Mouse (Mus musculus) heart, postnatal 25 days (tissue): Measurements from ENCODE around the gene Tedc2. TPM values are rescaled to one million over a fixed set of nuclear protein-coding genes. Genes with fewer than 3 reads are reported as not detected.
A peak's percentile ranks its signal among the peaks of the same experiment; 100 is the strongest.

Experiments used
- microRNA-seq: library from miRNA; unstranded; fragments of <30 nt; microRNA quantifications from one replicate; pipeline ENCODE4 v1.2.0, GENCODE M21; 2022
- total RNA-seq, 2 experiments: library from RNA; stranded (reverse); gene quantifications; 2 replicates each; pipeline ENCODE4 v1.2.3; 2021

Gene Tedc2
- total RNA-seq, 2 experiments from 2014 or later = 1.7 to 2.2 TPM

Small RNA genes within 50 kb of the gene (microRNA-seq; reads per million reads assigned to microRNA genes)
- gene Mir5134 = 5.6 reads per million, percentile 16 among the genes with 10 or more reads in this experiment
- 1.1 reads per million for gene Mir6965

Other genes with a start within 250 kb of the Tedc2 start
- gene Prss30, start 240.3 kb downstream of the Tedc2 start, total RNA-seq = not detected
- not detected for gene Prss22, start 222.8 kb downstream of the Tedc2 start, total RNA-seq
- gene Prss27, start 182.7 kb downstream of the Tedc2 start, total RNA-seq = not detected
- gene Kctd5, start 147.4 kb downstream of the Tedc2 start, total RNA-seq = 10 to 100 TPM; 10.2 to 11.2 TPM
- 10 to 100 TPM; 45.0 to 46.1 TPM for gene Pdpk1, start 69.9 kb downstream of the Tedc2 start, total RNA-seq
- 1 to 10 TPM; 9.1 to 9.6 TPM for gene Amdhd2, start 57.1 kb downstream of the Tedc2 start, total RNA-seq
- 100 to 1,000 TPM; 225 to 246 TPM for gene Atp6v0c, start 51.1 kb downstream of the Tedc2 start, total RNA-seq
- 1 to 10 TPM; 8.3 to 9.4 TPM for gene Tbc1d24, start 15.3 kb downstream of the Tedc2 start, total RNA-seq
- under 1 TPM; 0.64 to 0.73 TPM for gene Ntn3, start 11.3 kb downstream of the Tedc2 start, total RNA-seq
- 1 to 10 TPM; 1.1 to 1.2 TPM for gene Ccnf, start 30.6 kb upstream of the Tedc2 start, total RNA-seq
- gene Abca17, start 130.2 kb upstream of the Tedc2 start, total RNA-seq = not detected
- gene Abca3, start 131.1 kb upstream of the Tedc2 start, total RNA-seq = 10 to 100 TPM; 12.8 to 13.1 TPM
- 10 to 100 TPM; 60.3 to 60.5 TPM for gene Rnps1, start 193.7 kb upstream of the Tedc2 start, total RNA-seq
- gene Eci1, start 205.8 kb upstream of the Tedc2 start, total RNA-seq = 100 to 1,000 TPM; 409 to 483 TPM
- 1 to 10 TPM in 1 of 2 experiments, under 1 TPM in 1; 0.78 to 1.2 TPM for gene Dnase1l2, start 222.3 kb upstream of the Tedc2 start, total RNA-seq
- 10 to 100 TPM; 11.1 to 11.4 TPM for gene E4f1, start 249.5 kb upstream of the Tedc2 start, total RNA-seq
- gene Pgp, start 249.5 kb upstream of the Tedc2 start, total RNA-seq = 10 to 100 TPM; 42.3 to 43.3 TPM